Mouse (Mus musculus) G1E (cell line): ENCODE results near the gene Ptprm.

Experiments used
- CTCF ChIP-seq: IDR thresholded peaks from 2 replicates; pipeline ENCODE4 v1.5.1; 2012; ENCODE audit warnings: low read depth, low read length, inconsistent platforms, mixed read lengths
- GATA1 ChIP-seq: IDR thresholded peaks from 2 replicates; pipeline ENCODE4 v1.6.1; 2012; ENCODE audit warnings: borderline replicate concordance, low read length, inconsistent platforms, mixed read lengths
- GATA2 ChIP-seq: IDR thresholded peaks from 2 replicates; pipeline ENCODE4 v1.6.1; 2012; ENCODE audit warnings: low read depth, low read length, inconsistent platforms, borderline replicate concordance
- TAL1 ChIP-seq: conservative IDR thresholded peaks from 2 replicates; pipeline ENCODE4 v1.6.1; 2012; ENCODE audit warnings: low read depth, low read length, inconsistent platforms, mixed read lengths

GRCm38 (mm10) chr17:67125596-67125995, 228.7 kb downstream of the Ptprm start:
- TF ChIP-seq CTCF (no peak), GATA2 (no peak), TAL1 (no peak), GATA1 (no peak)
